8 mouse cellular contexts compared by ENCODE assay signal in the genomic region with DNA sequence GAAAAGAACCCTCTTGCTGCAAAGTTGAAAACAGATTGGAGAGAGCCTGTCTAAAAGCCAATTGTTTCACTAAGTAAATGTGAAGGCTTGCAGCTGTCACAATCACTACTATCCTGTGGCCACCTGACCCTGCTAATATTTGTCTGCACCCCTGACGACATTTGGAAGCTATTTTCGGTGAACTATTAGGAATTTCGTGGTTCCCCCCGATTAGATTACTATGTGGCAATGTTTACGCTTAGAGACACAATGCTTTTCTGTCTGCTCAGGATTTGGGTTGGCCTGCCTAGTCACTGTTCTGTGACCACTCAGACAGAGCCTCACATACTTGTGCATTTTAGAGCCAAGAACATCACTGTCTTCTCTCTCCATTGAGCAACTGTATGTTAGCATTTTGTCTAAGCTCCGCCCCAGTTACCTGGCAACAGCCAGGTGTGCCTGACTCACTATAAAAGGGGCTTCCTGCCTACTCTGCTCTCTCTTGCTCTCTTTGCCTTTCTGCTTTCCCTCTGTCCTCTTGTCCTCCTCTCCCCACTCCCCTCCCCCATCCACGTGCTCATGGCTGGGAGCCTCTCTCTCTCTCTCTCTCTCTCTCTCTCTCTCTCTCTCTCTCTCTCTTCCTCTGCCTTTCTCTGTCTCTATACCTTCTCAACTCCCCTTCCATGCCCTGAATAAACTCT. TPM values are rescaled to one million over a fixed set of nuclear protein-coding genes. Genes with fewer than 3 reads are reported as not detected.
A peak's percentile ranks its signal among the peaks of the same experiment; 100 is the strongest.
DNase-seq lines count a peak whose midpoint lies in the region; ATAC-seq lines count a peak whose summit lies in the region.

No protein-coding gene starts in this region.

- 0 out of 2 replicates have a peak overlapping the region, but pooled peaks have one; percentile 19 for H3K4me2 ChIP-seq in kidney, embryonic 14.5 days (replicated peaks; ENCODE audit: low read depth, low read length)
- H3K4me2 ChIP-seq in neural tube, embryonic 13.5 days, result peak overlapping the region; percentile 34

- peaks cover 11% of the 10 kb centered on the region; the same call in 1 of the 2 replicates for H3K4me1 ChIP-seq in kidney, embryonic 14.5 days (ENCODE audit: control insufficient read depth, insufficient read depth, low read length)
- H3K4me1 ChIP-seq in limb, embryonic 10.5 days, result peaks cover 11% of the 10 kb centered on the region
- peaks cover 12% of the 10 kb centered on the region for H3K4me1 ChIP-seq in neural tube, embryonic 13.5 days (replicated peaks)

- no peak overlapping the region for H3K4me3 ChIP-seq in kidney, embryonic 14.5 days (ENCODE audit: low read length)
- peak overlapping the region; percentile 6; the same call in 1 of the 2 replicates for H3K4me3 ChIP-seq in limb, embryonic 10.5 days
- H3K4me3 ChIP-seq in neural tube, embryonic 13.5 days, result no peak overlapping the region

- no peaks in the 10 kb centered on the region for H3K9me3 ChIP-seq in kidney, embryonic 14.5 days (ENCODE audit: control insufficient read depth, low read length)
- H3K9me3 ChIP-seq in limb, embryonic 10.5 days (replicated peaks), result no peaks in the 10 kb centered on the region
- H3K9me3 ChIP-seq in neural tube, embryonic 13.5 days, result no peaks in the 10 kb centered on the region

- no peaks in the 10 kb centered on the region for H3K27me3 ChIP-seq in kidney, embryonic 14.5 days (ENCODE audit: control insufficient read depth, insufficient read depth, low read length)
- H3K27me3 ChIP-seq in limb, embryonic 10.5 days (ENCODE audit: low read depth, poor library complexity, severe bottlenecking), result no peaks in the 10 kb centered on the region
- 0 out of 2 replicates have a peak, but pooled peaks cover 2% of the 10 kb centered on the region for H3K27me3 ChIP-seq in neural tube, embryonic 13.5 days

- DNase-seq in kidney, adult 11 months, result no peak
- DNase-seq in fibroblast of lung, adult 2 months (ENCODE audit: low read depth), result peak; percentile 53
- no peak for DNase-seq in limb, embryonic 10.5 days (ENCODE audit: low spot score)
- DNase-seq in spleen, postnatal 10 days (ENCODE audit: low spot score in 2 of 2), result no peak
- no peak for DNase-seq in spleen, adult 18-20 months
- DNase-seq in urinary bladder, postnatal 25 days (ENCODE audit: low spot score), result no peak

- H3K36me3 ChIP-seq in kidney, embryonic 14.5 days (ENCODE audit: control insufficient read depth, insufficient read depth, low read length), result no peaks in the 10 kb centered on the region
- H3K36me3 ChIP-seq in limb, embryonic 10.5 days, result no peaks in the 10 kb centered on the region
- H3K36me3 ChIP-seq in neural tube, embryonic 13.5 days, result no peaks in the 10 kb centered on the region

- H3K9ac ChIP-seq in kidney, embryonic 14.5 days (ENCODE audit: low read depth, low read length), result no peak overlapping the region
- no peak overlapping the region for H3K9ac ChIP-seq in neural tube, embryonic 13.5 days

- 37% methylated on average over 7 of the region's 7 CpGs for WGBS in kidney, embryonic 14.5 days
- WGBS in limb, embryonic 10.5 days, result 44% methylated on average over 7 of the region's 7 CpGs
- 27% methylated on average over 7 of the region's 7 CpGs for WGBS in neural tube, embryonic 13.5 days

- ATAC-seq in kidney, embryonic 14.5 days (ENCODE audit: low FRiP score, low TSS enrichment), result no peak
- ATAC-seq in neural tube, embryonic 13.5 days (ENCODE audit: low read depth), result no peak

- no peak overlapping the region for H3K27ac ChIP-seq in kidney, embryonic 14.5 days (ENCODE audit: low read depth, low read length)
- no peak overlapping the region for H3K27ac ChIP-seq in limb, embryonic 10.5 days
- no peak overlapping the region for H3K27ac ChIP-seq in neural tube, embryonic 13.5 days (replicated peaks)

RNA-seq across cellular contexts. Expression of gene Efna5, which starts 59.6 kb away (rescaled TPM):
- polyA plus RNA-seq in kidney, embryonic 14.5 days (2014; fragmentation: Nextera tagmentation; extraction: Ambion mirVana), result 26.6 and 36.4 TPM in 2 replicates
- 34.4 and 37.0 TPM in 2 replicates for polyA plus RNA-seq in limb, embryonic 10.5 days (2016; fragmentation: Nextera tagmentation; extraction: Ambion mirVana)
- polyA plus RNA-seq in neural tube, embryonic 13.5 days (2015; fragmentation: Nextera tagmentation; extraction: Ambion mirVana), result 59.0 and 62.6 TPM in 2 replicates
